Mouse (Mus musculus) neural tube, embryonic 13.5 days (tissue): Measurements from ENCODE around the gene Gabarap. TPM values are rescaled to one million over a fixed set of nuclear protein-coding genes. Genes with fewer than 3 reads are reported as not detected.

Experiments used
- ATAC-seq: fragments of 200-750 bp; cut with Nextera tagmentation; 2 replicates; pipeline ENCODE4 v1.8.0; 2017; ENCODE audit warnings: low read depth, mild to moderate bottlenecking, moderate TSS enrichment, moderate library complexity
- H3K27ac ChIP-seq: fragments of 300-500 bp; sonication (generic); replicated peaks from 2 replicates; pipeline ENCODE4 v1.5.1; 2015; ENCODE audit warnings: moderate library complexity, mild to moderate bottlenecking, inconsistent platforms
- H3K27me3 ChIP-seq: fragments of 300-500 bp; sonication (generic); 2 replicates; pipeline ENCODE4 v1.6.1; 2015; ENCODE audit warnings: mild to moderate bottlenecking, inconsistent platforms
- H3K36me3 ChIP-seq: fragments of 300-500 bp; sonication (generic); 2 replicates; pipeline ENCODE4 v1.6.1; 2015; ENCODE audit warnings: mild to moderate bottlenecking, inconsistent platforms
- H3K4me1 ChIP-seq: fragments of 300-500 bp; sonication (generic); replicated peaks from 2 replicates; pipeline ENCODE4 v1.6.1; 2015; ENCODE audit warnings: inconsistent platforms
- H3K4me2 ChIP-seq: fragments of 300-500 bp; sonication (generic); 2 replicates; pipeline ENCODE4 v1.6.1; 2015; ENCODE audit warnings: inconsistent platforms, mild to moderate bottlenecking, moderate library complexity
- H3K4me3 ChIP-seq: fragments of 300-500 bp; sonication (generic); 2 replicates; pipeline ENCODE4 v1.5.1; 2015; ENCODE audit warnings: mild to moderate bottlenecking, inconsistent platforms
- H3K9ac ChIP-seq: fragments of 300-500 bp; sonication (generic); 2 replicates; pipeline ENCODE4 v1.6.1; 2015; ENCODE audit warnings: moderate library complexity, mild to moderate bottlenecking, inconsistent platforms
- H3K9me3 ChIP-seq: fragments of 300-500 bp; sonication (generic); 2 replicates; pipeline ENCODE4 v1.6.1; 2016; ENCODE audit warnings: inconsistent platforms
- WGBS: fragments of 180-500 bp; shearing (Covaris S2); methylation state at CpG from one replicate; pipeline ENCODE4 v1.1.7; 2015; 5-methylcytosine and 5-hydroxymethylcytosine counted together
- polyA plus RNA-seq: library from polyadenylated mRNA; unstranded; fragments of >200 nt; fragmentation: Nextera tagmentation; extraction: Ambion mirVana; gene quantifications from 2 replicates; pipeline ENCODE4 v1.2.1, GENCODE M21; 2015

Gene Gabarap
- polyA plus RNA-seq, 1 experiment from 2014 or later: 746 TPM

DNA sequence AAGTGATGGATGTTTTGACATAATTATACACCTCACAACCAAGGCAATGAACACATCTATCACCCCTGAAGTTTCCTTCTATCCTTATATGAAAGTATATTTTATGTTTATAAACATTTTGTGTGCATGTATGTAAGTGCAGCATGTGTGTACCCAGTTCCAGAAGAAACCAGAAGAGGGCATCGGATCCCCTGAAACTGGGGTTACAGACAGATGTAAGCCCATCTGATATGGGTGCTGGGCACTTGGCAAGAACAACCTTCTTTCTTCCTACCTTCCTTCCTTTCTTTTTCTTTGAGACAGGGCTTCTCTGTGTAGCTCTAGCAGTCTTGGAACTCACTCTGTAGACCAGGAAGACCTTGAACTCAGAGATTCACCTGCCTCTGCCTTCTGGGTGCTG is 34.7 kb upstream of the Gabarap start:
- Histone ChIP-seq H3K9ac (no peak overlapping the region), H3K27ac (no peak overlapping the region), H3K4me3 (no peak overlapping the region), H3K27me3 (peaks cover 29% of the 10 kb centered on the region), H3K9me3 (no peaks in the 10 kb centered on the region), H3K4me1 (no peaks in the 10 kb centered on the region), H3K4me2 (no peak overlapping the region), H3K36me3 (no peaks in the 10 kb centered on the region)
- 72% methylated on average over 1 of the region's 1 CpGs for WGBS
- ATAC-seq: no peak

GRCm38 (mm10) chr11:69960616-69961015 is 30.3 kb upstream of the Gabarap start:
- no peak overlapping the region for H3K9ac ChIP-seq
- H3K9me3 ChIP-seq: no peaks in the 10 kb centered on the region
- H3K27me3 ChIP-seq: peaks cover 70% of the 10 kb centered on the region
- 32% methylated on average over 5 of the region's 5 CpGs for WGBS
- ATAC-seq: no peak
- H3K4me3 ChIP-seq: no peak overlapping the region
- peaks cover 5% of the 10 kb centered on the region for H3K4me1 ChIP-seq
- H3K27ac ChIP-seq: no peak overlapping the region
- H3K36me3 ChIP-seq: no peaks in the 10 kb centered on the region
- no peak overlapping the region for H3K4me2 ChIP-seq

DNA sequence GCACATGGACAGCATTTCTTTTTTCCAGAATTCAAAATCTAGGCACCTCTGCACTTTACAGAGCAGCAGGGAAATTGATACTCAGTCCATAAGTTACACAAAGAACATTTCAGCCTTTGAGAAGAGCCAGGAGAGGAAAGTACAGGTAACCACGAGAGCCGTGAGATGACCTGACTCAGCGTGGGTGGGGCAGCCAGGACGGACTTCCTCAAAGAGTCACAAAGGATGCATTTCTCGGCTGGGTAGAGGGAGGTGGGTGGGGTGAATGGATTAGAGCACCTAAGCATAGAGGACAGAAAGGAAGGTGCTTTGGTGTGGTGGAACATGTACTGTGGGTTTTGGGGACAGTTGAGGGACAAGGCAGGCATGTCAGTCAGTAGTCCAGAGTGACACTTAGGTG is 29.1 kb upstream of the Gabarap start:
- H3K27me3 ChIP-seq: peaks cover 71% of the 10 kb centered on the region
- no peak overlapping the region for H3K4me3 ChIP-seq
- no peak for ATAC-seq
- no peaks in the 10 kb centered on the region for H3K9me3 ChIP-seq
- no peak overlapping the region for H3K9ac ChIP-seq
- 52% methylated on average over 5 of the region's 5 CpGs for WGBS
- peaks cover 16% of the 10 kb centered on the region for H3K4me1 ChIP-seq
- no peaks in the 10 kb centered on the region for H3K36me3 ChIP-seq
- H3K4me2 ChIP-seq: no peak overlapping the region
- H3K27ac ChIP-seq: no peak overlapping the region

DNA sequence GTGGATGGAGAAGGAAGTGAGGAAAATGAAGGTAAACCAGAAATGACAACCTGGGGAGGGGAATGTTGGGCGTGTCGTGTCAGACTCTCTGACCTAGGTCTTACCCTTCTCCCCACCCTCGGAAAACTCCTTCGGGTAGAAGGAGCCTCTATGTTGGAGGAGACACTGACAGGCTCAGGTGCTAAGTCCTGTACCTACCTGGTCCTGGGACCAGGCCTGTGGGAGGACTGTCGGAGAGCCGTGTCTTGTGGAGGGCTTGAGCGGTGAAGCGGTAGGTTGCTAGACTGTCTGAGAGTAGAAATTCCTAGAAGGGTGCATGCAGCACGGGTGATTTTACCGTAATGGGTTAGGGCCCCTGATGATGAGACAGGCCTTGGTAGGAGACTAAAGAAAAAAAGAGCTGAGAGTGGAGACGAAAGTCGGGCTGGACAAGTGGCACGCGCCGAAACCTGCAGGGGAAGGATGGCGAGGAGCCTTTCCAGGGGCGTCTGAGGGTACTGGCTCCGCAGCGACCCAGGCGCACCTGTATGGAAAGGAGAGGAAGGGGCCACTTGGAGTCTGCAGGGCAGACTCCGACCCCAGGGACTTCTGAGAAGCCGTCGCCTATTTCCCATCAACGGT is 26.2 kb upstream of the Gabarap start, which contains the start of gene Cldn7:
Cldn7 (plus strand) TSS at position 130 of the 621 bp plus-strand sequence.
- no peak for ATAC-seq
- H3K36me3 ChIP-seq: peaks cover 23% of the 10 kb centered on the region
- H3K27ac ChIP-seq: no peak within 1 kb of the TSS
- H3K4me2 ChIP-seq: 0 out of 2 replicates have a peak within 1 kb of the TSS, but pooled peaks have one; percentile 22
- H3K9ac ChIP-seq: no peak within 1 kb of the TSS
- peaks cover 87% of the 10 kb centered on the region for H3K27me3 ChIP-seq
- no peaks in the 10 kb centered on the region for H3K9me3 ChIP-seq
- peak within 1 kb of the TSS; percentile 18; the same call in 1 of the 2 replicates for H3K4me3 ChIP-seq
- WGBS: 9% methylated on average over 24 of the region's 24 CpGs
- peaks cover 17% of the 10 kb centered on the region for H3K4me1 ChIP-seq

DNA sequence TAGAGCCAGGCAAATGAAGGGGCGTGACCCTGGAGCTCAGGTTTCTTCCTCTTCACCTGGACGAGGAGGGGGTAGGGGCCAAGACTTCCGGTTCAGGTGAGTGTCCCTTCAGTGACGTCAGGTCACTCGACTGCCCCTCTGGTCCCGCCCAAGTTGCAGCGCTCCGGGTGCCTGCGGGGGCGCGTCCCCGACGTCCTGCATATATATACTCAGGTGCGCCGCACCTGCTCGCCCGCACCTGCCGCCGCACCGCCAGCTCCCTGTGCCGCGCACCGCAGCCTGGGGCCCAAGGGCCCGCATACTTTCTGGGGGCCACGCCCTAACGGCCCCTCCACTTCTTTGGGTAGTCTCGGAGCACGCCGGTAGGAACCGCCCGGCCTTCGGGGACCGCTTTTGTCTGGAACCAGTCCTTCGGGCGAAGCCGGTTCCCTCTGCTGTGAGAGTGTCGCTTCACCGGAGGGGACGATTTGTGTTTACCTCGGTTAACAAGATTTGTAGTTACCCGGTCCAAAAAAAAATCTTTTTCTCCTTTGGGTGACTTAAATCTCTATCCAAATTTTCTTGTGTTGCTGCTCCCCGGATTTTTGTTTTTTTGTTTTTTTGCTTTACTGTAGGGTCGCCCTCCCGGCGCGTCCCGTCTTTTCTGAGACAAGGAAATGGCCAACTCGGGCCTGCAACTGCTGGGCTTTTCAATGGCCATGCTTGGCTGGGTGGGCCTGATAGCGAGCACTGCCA is 25.5 kb upstream of the Gabarap start:
- H3K4me1 ChIP-seq: peaks cover 17% of the 10 kb centered on the region
- H3K4me2 ChIP-seq: peak overlapping the region; percentile 48; the same call in 1 of the 2 replicates
- no peak overlapping the region for H3K27ac ChIP-seq
- peaks cover 30% of the 10 kb centered on the region for H3K36me3 ChIP-seq
- H3K9me3 ChIP-seq: no peaks in the 10 kb centered on the region
- H3K27me3 ChIP-seq: peaks cover 86% of the 10 kb centered on the region
- no peak for ATAC-seq
- 0 out of 2 replicates have a peak overlapping the region, but pooled peaks have one; percentile 50 for H3K9ac ChIP-seq
- WGBS: 1% methylated on average over 49 of the region's 49 CpGs
- peak overlapping the region; percentile 26 for H3K4me3 ChIP-seq

GRCm38 (mm10) chr11:69966006-69966859 is 24.7 kb upstream of the Gabarap start:
- peaks cover 78% of the 10 kb centered on the region for H3K27me3 ChIP-seq
- H3K9me3 ChIP-seq: no peaks in the 10 kb centered on the region
- H3K36me3 ChIP-seq: peaks cover 34% of the 10 kb centered on the region
- no peak overlapping the region for H3K27ac ChIP-seq
- H3K4me3 ChIP-seq: peak overlapping the region; percentile 26
- peak overlapping the region; percentile 48 for H3K4me2 ChIP-seq
- peak overlapping the region; percentile 50; the same call in 1 of the 2 replicates for H3K9ac ChIP-seq
- peaks cover 17% of the 10 kb centered on the region for H3K4me1 ChIP-seq
- ATAC-seq: peak; percentile 62
- WGBS: 2% methylated on average over 58 of the region's 59 CpGs

GRCm38 (mm10) chr11:69966860-69967517 is 24.0 kb upstream of the Gabarap start:
- Histone ChIP-seq H3K27ac (no peak overlapping the region), H3K4me2 (peak overlapping the region; percentile 48), H3K9ac (peak overlapping the region; percentile 50; the same call in 1 of the 2 replicates), H3K9me3 (no peaks in the 10 kb centered on the region), H3K36me3 (peaks cover 42% of the 10 kb centered on the region), H3K4me1 (peaks cover 17% of the 10 kb centered on the region), H3K4me3 (peak overlapping the region; percentile 26), H3K27me3 (peaks cover 71% of the 10 kb centered on the region)
- 0 out of 2 replicates have a peak, but pooled peaks have one; percentile 16 for ATAC-seq
- WGBS: 37% methylated on average over 17 of the region's 17 CpGs

- Histone ChIP-seq H3K9ac (no peak overlapping the region), H3K4me1 (peaks cover 17% of the 10 kb centered on the region), H3K36me3 (peaks cover 60% of the 10 kb centered on the region), H3K4me2 (no peak overlapping the region), H3K27me3 (peaks cover 53% of the 10 kb centered on the region), H3K9me3 (no peaks in the 10 kb centered on the region), H3K4me3 (no peak overlapping the region), H3K27ac (no peak overlapping the region)
- WGBS: 89% methylated on average over 4 of the region's 4 CpGs
- ATAC-seq: no peak
Measured at GRCm38 (mm10) chr11:69968793-69969192, 22.1 kb upstream of the Gabarap start.

- Histone ChIP-seq H3K9ac (no peak overlapping the region), H3K9me3 (no peaks in the 10 kb centered on the region), H3K27ac (no peak overlapping the region), H3K4me2 (no peak overlapping the region), H3K4me3 (no peak overlapping the region), H3K36me3 (peaks cover 74% of the 10 kb centered on the region), H3K27me3 (peaks cover 38% of the 10 kb centered on the region), H3K4me1 (peaks cover 16% of the 10 kb centered on the region)
- 88% methylated on average over 6 of the region's 6 CpGs for WGBS
- ATAC-seq: no peak
Measured at GRCm38 (mm10) chr11:69970222-69970621, 20.7 kb upstream of the Gabarap start.

GRCm38 (mm10) chr11:69970775-69971174 is 20.2 kb upstream of the Gabarap start:
- Histone ChIP-seq H3K36me3 (peaks cover 78% of the 10 kb centered on the region), H3K27me3 (peaks cover 33% of the 10 kb centered on the region), H3K9me3 (no peaks in the 10 kb centered on the region), H3K4me2 (no peak overlapping the region), H3K4me1 (peaks cover 12% of the 10 kb centered on the region), H3K4me3 (no peak overlapping the region), H3K9ac (no peak overlapping the region), H3K27ac (no peak overlapping the region)
- no peak for ATAC-seq
- WGBS: 82% methylated on average over 3 of the region's 3 CpGs

GRCm38 (mm10) chr11:69974907-69975306 is 16.0 kb upstream of the Gabarap start:
- no peak overlapping the region for H3K9ac ChIP-seq
- H3K4me2 ChIP-seq: no peak overlapping the region
- H3K4me3 ChIP-seq: no peak overlapping the region
- H3K36me3 ChIP-seq: peaks cover 79% of the 10 kb centered on the region
- no peaks in the 10 kb centered on the region for H3K27me3 ChIP-seq
- no peak for ATAC-seq
- no peak overlapping the region for H3K27ac ChIP-seq
- WGBS: 95% methylated on average over 2 of the region's 2 CpGs
- no peaks in the 10 kb centered on the region for H3K9me3 ChIP-seq
- peaks cover 15% of the 10 kb centered on the region for H3K4me1 ChIP-seq
